Mouse (Mus musculus) intestine, embryonic 16.5 days (tissue): ENCODE results near the gene Pikfyve. TPM values are rescaled to one million over a fixed set of nuclear protein-coding genes. Genes with fewer than 3 reads are reported as not detected.

Experiments
- ATAC-seq: fragments of 200-750 bp; cut with Nextera tagmentation; 2 replicates; pipeline ENCODE4 v1.8.0; 2017; ENCODE audit warnings: moderate TSS enrichment, moderate library complexity
- H3K27ac ChIP-seq: fragments of 300-500 bp; sonication (generic); 2 replicates; pipeline ENCODE4 v1.5.1; 2014; ENCODE audit warnings: mild to moderate bottlenecking, low read length
- H3K27me3 ChIP-seq: fragments of 300-500 bp; sonication (generic); replicated peaks from 2 replicates; pipeline ENCODE4 v1.6.1; 2014; ENCODE audit warnings: low read length, control low read depth, mixed read lengths; ENCODE audit not compliant: control insufficient read depth, insufficient read depth
- H3K36me3 ChIP-seq: fragments of 300-500 bp; sonication (generic); 2 replicates; pipeline ENCODE4 v1.6.1; 2014; ENCODE audit warnings: low read length, control low read depth; ENCODE audit not compliant: control insufficient read depth, insufficient read depth
- H3K4me1 ChIP-seq: fragments of 300-500 bp; sonication (generic); 2 replicates; pipeline ENCODE4 v1.6.1; 2014; ENCODE audit warnings: low read length, control low read depth, mixed read lengths; ENCODE audit not compliant: control insufficient read depth, insufficient read depth
- H3K4me2 ChIP-seq: fragments of 300-500 bp; sonication (generic); 2 replicates; pipeline ENCODE4 v1.6.1; 2014; ENCODE audit warnings: low read depth, low read length, control low read depth
- H3K4me3 ChIP-seq: fragments of 300-500 bp; sonication (generic); 2 replicates; pipeline ENCODE4 v1.5.1; 2014; ENCODE audit warnings: mild to moderate bottlenecking, low read length
- H3K9ac ChIP-seq: fragments of 300-500 bp; sonication (generic); 2 replicates; pipeline ENCODE4 v1.6.1; 2014; ENCODE audit warnings: low read depth, low read length
- H3K9me3 ChIP-seq: fragments of 300-500 bp; sonication (generic); 2 replicates; pipeline ENCODE4 v1.6.1; 2016; ENCODE audit warnings: low read length, control low read depth; ENCODE audit not compliant: control insufficient read depth
- WGBS: fragments of 180-500 bp; shearing (Covaris S2); extraction: QIAGEN DNeasy Blood & Tissue Kit; methylation state at CpG from one replicate; pipeline ENCODE4 v1.1.7; 2014; 5-methylcytosine and 5-hydroxymethylcytosine counted together
- polyA plus RNA-seq: library from polyadenylated mRNA; unstranded; fragments of >200 nt; fragmentation: Nextera tagmentation; extraction: Ambion mirVana; gene quantifications from 2 replicates; pipeline ENCODE4 v1.2.1, GENCODE M21; 2015

Gene Pikfyve
- polyA plus RNA-seq, 1 experiment from 2014 or later = 6.2 TPM

DNA sequence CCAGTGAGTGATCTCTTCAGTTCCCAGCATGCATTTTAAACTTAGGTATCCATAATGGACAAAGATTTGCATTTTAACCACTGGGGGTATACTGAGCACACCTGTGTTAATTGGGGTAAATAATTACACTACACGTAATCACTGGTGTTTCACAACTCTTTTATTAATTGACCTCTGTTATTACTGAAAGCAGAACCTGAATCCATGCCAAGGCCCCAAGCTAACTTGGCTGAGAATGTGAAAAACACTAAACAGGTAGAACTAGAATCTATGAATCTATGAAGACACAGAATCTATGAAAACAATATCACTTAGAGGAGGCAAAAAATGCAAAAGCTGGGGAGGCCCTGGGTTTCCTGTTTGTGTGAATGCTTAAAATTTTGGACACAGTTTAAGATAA is 19.0 kb upstream of the Pikfyve start:
- 89% methylated on average over 1 of the region's 1 CpGs for WGBS
- no peak for ATAC-seq
- Histone ChIP-seq H3K9ac (no peak overlapping the region), H3K27ac (no peak overlapping the region), H3K4me2 (no peak overlapping the region), H3K4me1 (no peaks in the 10 kb centered on the region), H3K9me3 (no peaks in the 10 kb centered on the region), H3K27me3 (no peaks in the 10 kb centered on the region), H3K36me3 (peaks cover 24% of the 10 kb centered on the region; the same call in 1 of the 2 replicates), H3K4me3 (no peak overlapping the region)

- Histone ChIP-seq H3K9ac (no peak overlapping the region), H3K9me3 (no peaks in the 10 kb centered on the region), H3K4me2 (no peak overlapping the region), H3K4me1 (no peaks in the 10 kb centered on the region), H3K27ac (no peak overlapping the region), H3K4me3 (no peak overlapping the region), H3K27me3 (no peaks in the 10 kb centered on the region), H3K36me3 (peaks cover 26% of the 10 kb centered on the region; the same call in 1 of the 2 replicates)
- ATAC-seq = peak; percentile 57; the same call in 1 of the 2 replicates
- WGBS = 78% methylated on average over 7 of the region's 7 CpGs
Observed at GRCm38 (mm10) chr1:65169536-65169935, 16.9 kb upstream of the Pikfyve start.

DNA sequence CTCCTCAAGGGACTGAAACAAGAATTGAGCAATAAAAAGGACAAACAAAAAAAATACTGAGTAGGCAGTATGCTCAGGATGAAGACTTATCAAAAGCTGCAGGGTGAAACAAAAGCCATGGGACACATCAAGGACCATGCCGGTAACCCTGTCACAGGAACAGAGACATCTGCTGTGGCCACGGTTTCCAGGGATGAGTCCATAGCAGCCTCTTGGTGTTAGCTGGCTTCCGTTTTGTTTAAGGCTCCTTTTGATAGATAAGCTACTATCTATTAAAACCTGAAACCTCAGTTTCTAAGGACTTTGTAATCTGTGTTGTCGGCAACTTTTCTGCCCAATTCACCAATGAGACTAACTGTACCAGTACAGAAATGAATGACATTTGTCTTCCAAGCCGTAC is 16.5 kb upstream of the Pikfyve start:
- H3K9me3 ChIP-seq = no peaks in the 10 kb centered on the region
- H3K36me3 ChIP-seq = peaks cover 22% of the 10 kb centered on the region; the same call in 1 of the 2 replicates
- no peaks in the 10 kb centered on the region for H3K4me1 ChIP-seq
- peak; percentile 41; the same call in 1 of the 2 replicates for ATAC-seq
- no peak overlapping the region for H3K9ac ChIP-seq
- H3K4me3 ChIP-seq = no peak overlapping the region
- 69% methylated on average over 5 of the region's 5 CpGs for WGBS
- no peak overlapping the region for H3K4me2 ChIP-seq
- no peak overlapping the region for H3K27ac ChIP-seq
- no peaks in the 10 kb centered on the region for H3K27me3 ChIP-seq

- no peak for ATAC-seq
- Histone ChIP-seq H3K4me1 (peaks cover 10% of the 10 kb centered on the region), H3K36me3 (peaks cover 15% of the 10 kb centered on the region; the same call in 1 of the 2 replicates), H3K27ac (no peak overlapping the region), H3K9me3 (no peaks in the 10 kb centered on the region), H3K27me3 (no peaks in the 10 kb centered on the region), H3K4me3 (no peak overlapping the region), H3K4me2 (no peak overlapping the region), H3K9ac (no peak overlapping the region)
- 85% methylated on average over 4 of the region's 4 CpGs for WGBS
Observed at GRCm38 (mm10) chr1:65171579-65171978, 14.9 kb upstream of the Pikfyve start.

- Histone ChIP-seq H3K4me1 (peaks cover 10% of the 10 kb centered on the region), H3K9me3 (no peaks in the 10 kb centered on the region), H3K9ac (no peak overlapping the region), H3K4me2 (no peak overlapping the region), H3K36me3 (0 out of 2 replicates have a peak, but pooled peaks cover 12% of the 10 kb centered on the region), H3K27ac (no peak overlapping the region), H3K27me3 (no peaks in the 10 kb centered on the region), H3K4me3 (no peak overlapping the region)
- WGBS = 95% methylated on average over 2 of the region's 2 CpGs
- no peak for ATAC-seq
Observed at GRCm38 (mm10) chr1:65173716-65174115, 12.8 kb upstream of the Pikfyve start.

- no peak overlapping the region for H3K4me3 ChIP-seq
- ATAC-seq = no peak
Observed at GRCm38 (mm10) chr1:65176171-65176570, 10.3 kb upstream of the Pikfyve start.

GRCm38 (mm10) chr1:65176912-65177311 is 9.6 kb upstream of the Pikfyve start:
- no peak overlapping the region for H3K9ac ChIP-seq
- H3K36me3 ChIP-seq = 0 out of 2 replicates have a peak, but pooled peaks cover 4% of the 10 kb centered on the region
- no peak overlapping the region for H3K4me3 ChIP-seq
- WGBS = 46% methylated on average over 5 of the region's 5 CpGs
- H3K27me3 ChIP-seq = no peaks in the 10 kb centered on the region
- 0 out of 2 replicates have a peak overlapping the region, but pooled peaks have one; percentile 14 for H3K4me2 ChIP-seq
- no peak for ATAC-seq
- no peaks in the 10 kb centered on the region for H3K9me3 ChIP-seq
- H3K27ac ChIP-seq = no peak overlapping the region
- H3K4me1 ChIP-seq = peaks cover 10% of the 10 kb centered on the region

More at GRCm38 (mm10) chr1:65176171-65176570, 10.3 kb upstream of the Pikfyve start:
- no peaks in the 10 kb centered on the region for H3K9me3 ChIP-seq
- H3K27ac ChIP-seq = peak overlapping the region; percentile 30
- H3K9ac ChIP-seq = peak overlapping the region; percentile 6; the same call in 1 of the 2 replicates
- 51% methylated on average over 4 of the region's 4 CpGs for WGBS
- H3K4me2 ChIP-seq = peak overlapping the region; percentile 32; the same call in 1 of the 2 replicates
- H3K36me3 ChIP-seq = 0 out of 2 replicates have a peak, but pooled peaks cover 4% of the 10 kb centered on the region
- peaks cover 10% of the 10 kb centered on the region for H3K4me1 ChIP-seq
- H3K27me3 ChIP-seq = no peaks in the 10 kb centered on the region

GRCm38 (mm10) chr1:65177452-65177851 is 9.0 kb upstream of the Pikfyve start:
- Histone ChIP-seq H3K4me1 (peaks cover 10% of the 10 kb centered on the region), H3K9me3 (no peaks in the 10 kb centered on the region), H3K36me3 (0 out of 2 replicates have a peak, but pooled peaks cover 4% of the 10 kb centered on the region), H3K9ac (no peak overlapping the region), H3K4me3 (peak overlapping the region; percentile 80), H3K27me3 (no peaks in the 10 kb centered on the region), H3K4me2 (peak overlapping the region; percentile 74), H3K27ac (peak overlapping the region; percentile 99)
- WGBS = 20% methylated on average over 3 of the region's 3 CpGs
- ATAC-seq = no peak

DNA sequence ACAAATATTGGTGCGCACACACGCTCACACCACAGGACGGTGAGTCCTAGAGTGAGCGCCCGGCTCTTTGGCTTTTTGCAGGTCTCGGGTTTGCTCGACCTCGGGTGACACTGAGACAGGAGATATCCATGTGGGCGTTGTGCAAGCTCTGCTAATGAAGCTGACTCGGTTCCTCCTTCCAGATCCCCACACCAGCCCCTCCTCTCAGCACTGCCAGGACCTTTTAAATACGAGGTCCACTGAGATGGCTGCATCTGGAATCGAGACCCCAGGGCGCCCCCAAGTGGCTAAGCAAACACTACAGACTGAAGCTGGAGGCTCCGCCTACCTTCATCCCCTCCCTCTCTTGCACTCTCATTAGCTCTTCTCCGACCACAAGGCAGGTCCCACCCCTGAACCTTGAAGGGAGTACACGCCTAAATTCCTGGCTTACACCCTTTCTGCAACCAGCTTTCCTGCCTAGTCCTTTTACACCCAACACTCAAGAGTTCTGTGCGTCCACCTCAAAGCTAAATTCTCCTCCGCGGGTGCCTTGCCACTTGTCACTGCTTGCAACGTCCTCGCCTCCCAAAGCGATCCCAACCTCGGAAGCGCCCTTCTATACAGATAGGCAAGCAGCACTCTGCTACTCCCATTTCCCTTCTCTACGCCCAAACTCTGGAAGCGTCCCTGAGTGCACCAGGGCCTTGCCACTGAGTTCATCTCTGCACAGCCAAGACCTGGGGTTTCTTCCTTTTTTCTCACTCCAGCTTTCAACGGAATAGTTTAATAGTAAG is 8.2 kb upstream of the Pikfyve start:
- 0 out of 2 replicates have a peak, but pooled peaks cover 4% of the 10 kb centered on the region for H3K36me3 ChIP-seq
- H3K4me1 ChIP-seq = peaks cover 10% of the 10 kb centered on the region
- H3K27ac ChIP-seq = peak overlapping the region; percentile 99
- peak overlapping the region; percentile 74 for H3K4me2 ChIP-seq
- H3K9ac ChIP-seq = peak overlapping the region; percentile 84
- H3K27me3 ChIP-seq = no peaks in the 10 kb centered on the region
- peak overlapping the region; percentile 80 for H3K4me3 ChIP-seq
- peak; percentile 87 for ATAC-seq
- 3% methylated on average over 27 of the region's 27 CpGs for WGBS
- no peaks in the 10 kb centered on the region for H3K9me3 ChIP-seq
